Mouse (Mus musculus): ENCODE measurements around the gene Fam196b.

Fam196b gene

GRCm38 (mm10) chr11:34406309-34406708 lies 91.7 kb downstream of the Fam196b start:
- DNase-seq (ENCODE audit: low read depth, low spot score): no peak

- DNase-seq (ENCODE audit: low read depth, low spot score): no peak
Measured at GRCm38 (mm10) chr11:34406850-34407249, 92.2 kb downstream of the Fam196b start.

DNA sequence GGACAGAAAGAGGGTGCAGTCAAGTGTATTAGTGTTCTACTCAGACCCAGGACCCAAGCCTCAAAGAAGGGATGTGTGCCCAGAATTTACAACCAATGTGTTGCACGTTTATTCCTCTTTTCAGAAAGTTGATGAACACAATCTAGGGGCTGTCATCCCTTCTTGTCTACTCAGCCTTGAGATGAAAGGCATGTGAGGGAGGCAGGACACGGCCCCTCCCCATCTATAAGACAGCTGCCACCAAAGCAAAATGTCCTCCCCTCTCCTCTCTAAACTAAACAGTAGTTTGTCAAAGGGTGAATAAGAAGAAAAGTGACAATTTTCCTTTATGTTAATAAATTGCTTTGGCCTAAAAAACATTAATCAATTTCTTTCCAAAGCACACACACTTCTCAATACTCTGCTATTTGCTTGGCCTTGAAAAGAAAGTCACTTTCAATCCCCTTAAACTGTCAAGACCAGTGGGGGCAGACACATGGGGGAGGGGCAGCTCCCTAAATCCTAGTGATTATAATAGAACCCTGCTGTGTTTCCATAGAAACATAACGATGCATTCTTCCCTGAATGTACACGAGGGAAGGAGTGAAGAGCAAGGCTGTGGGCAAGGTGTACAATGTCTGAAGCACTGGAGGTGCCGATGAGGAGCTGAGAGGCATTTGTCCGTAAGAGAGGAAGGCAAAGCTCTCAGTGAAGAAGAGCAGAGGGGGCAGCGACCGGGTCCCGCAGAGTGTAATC lies 101.4 kb downstream of the Fam196b start:
- peak; percentile 57 for DNase-seq (ENCODE audit: low read depth, low spot score)

DNA sequence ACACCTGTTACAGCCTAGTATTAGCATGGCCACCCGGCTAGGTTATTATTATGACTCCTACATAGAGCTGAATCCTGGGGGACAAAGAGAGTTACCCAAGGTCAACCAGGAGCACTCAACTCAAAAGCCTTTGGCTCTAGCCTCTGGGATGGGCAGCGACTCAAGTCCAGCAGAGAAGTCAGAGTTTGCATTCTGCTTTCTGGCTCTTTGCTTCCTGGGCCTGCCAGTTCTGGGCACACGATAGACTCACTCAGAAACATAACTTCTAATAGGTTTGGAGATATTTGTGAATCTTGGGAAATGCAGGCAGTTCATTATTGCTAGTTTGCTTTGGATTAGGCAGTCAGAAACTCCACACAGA lies 102.0 kb downstream of the Fam196b start:
- DNase-seq (ENCODE audit: low read depth, low spot score): no peak

DNA sequence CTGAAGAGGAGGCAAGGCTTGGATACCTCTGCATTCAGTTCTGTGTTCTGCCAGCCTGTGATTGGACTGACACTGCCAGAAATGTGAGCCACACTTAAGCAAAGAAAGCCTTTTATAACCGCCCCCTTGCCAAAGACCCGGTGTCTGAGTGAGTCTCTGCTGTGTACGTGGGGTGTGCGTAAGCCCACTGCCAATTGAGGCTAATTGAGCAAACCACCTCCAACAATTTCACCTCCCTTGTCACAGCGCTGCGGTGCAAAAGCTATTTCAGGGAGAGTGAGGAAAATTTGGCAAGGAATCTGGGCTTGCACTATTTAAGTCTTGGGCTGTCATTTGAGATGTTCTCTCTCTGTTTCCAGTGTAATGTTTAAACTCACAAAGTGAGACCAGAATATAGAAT lies 106.4 kb downstream of the Fam196b start:
- no peak for DNase-seq (ENCODE audit: low read depth, low spot score)

GRCm38 (mm10) chr11:34424546-34424945 lies 109.9 kb downstream of the Fam196b start:
- DNase-seq (ENCODE audit: low read depth, low spot score): no peak

GRCm38 (mm10) chr11:34427212-34427611 lies 112.6 kb downstream of the Fam196b start:
- DNase-seq (ENCODE audit: low read depth, low spot score): no peak

- DNase-seq (ENCODE audit: low read depth, low spot score): no peak
Measured at GRCm38 (mm10) chr11:34430940-34431339, 116.3 kb downstream of the Fam196b start.

GRCm38 (mm10) chr11:34431371-34431770 lies 116.7 kb downstream of the Fam196b start:
- DNase-seq (ENCODE audit: low read depth, low spot score): no peak

DNA sequence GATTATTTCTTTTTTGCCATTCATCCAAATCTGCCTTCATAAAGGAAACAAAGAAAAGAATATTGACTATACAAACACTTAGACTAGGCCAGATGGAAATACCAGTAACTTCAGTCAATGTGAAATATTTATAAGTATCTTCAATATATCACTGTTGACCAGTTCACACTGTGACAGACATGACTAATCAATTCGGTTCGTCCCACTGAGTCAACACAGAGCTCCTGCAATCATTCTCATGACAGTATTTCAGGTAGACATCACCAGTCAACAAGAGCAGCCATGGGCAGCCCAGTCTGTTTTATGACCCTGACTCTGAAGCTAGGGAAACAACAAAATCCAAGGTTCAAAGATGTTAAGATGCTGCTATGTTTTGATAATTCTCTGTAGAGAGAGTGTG lies 117.4 kb downstream of the Fam196b start:
- no peak for DNase-seq (ENCODE audit: low read depth, low spot score)

DNA sequence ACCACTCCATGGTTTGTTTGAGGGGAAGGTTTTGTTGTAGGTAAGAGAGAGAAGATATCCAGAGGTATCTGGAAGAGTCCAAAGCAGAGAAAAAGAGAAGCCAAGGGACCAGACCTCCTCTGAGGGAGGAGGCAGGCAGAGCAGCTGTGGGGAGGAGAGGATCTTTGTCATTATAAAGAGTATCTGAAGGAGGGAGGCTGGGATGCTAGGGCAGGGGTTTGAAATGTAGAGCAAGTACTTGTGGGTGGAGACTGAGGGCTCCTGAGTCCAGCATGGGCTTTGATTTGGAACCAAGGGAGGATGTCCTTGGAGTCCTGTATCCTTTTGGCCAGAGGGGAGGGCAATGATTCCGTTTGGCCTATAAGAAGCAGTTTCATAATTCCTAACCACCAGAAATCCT lies 122.8 kb downstream of the Fam196b start:
- no peak for DNase-seq (ENCODE audit: low read depth, low spot score)

GRCm38 (mm10) chr11:34438429-34438828 lies 123.8 kb downstream of the Fam196b start:
- DNase-seq (ENCODE audit: low read depth, low spot score): no peak

GRCm38 (mm10) chr11:34447891-34448290 lies 133.3 kb downstream of the Fam196b start:
- peak; percentile 85 for DNase-seq (ENCODE audit: low read depth, low spot score)

DNA sequence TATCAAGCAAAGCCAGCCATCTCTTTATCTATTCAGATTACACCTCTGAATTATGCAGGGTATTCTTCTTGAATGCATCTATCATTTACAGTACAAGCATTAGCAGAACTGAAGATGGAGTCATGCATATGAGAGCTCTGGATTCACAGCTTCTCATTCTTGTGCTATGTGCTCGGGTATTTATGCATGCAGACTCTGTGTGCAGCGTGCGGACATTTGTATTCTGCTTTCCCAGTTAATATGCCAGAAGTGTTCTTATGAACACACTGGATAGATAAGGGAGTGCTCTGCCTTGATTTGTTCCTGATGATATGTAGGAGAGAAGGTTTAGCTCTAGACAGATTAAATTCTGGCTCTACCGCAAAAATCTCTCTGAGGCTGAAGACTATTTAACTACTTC lies 135.3 kb downstream of the Fam196b start:
- no peak for DNase-seq (ENCODE audit: low read depth, low spot score)

DNA sequence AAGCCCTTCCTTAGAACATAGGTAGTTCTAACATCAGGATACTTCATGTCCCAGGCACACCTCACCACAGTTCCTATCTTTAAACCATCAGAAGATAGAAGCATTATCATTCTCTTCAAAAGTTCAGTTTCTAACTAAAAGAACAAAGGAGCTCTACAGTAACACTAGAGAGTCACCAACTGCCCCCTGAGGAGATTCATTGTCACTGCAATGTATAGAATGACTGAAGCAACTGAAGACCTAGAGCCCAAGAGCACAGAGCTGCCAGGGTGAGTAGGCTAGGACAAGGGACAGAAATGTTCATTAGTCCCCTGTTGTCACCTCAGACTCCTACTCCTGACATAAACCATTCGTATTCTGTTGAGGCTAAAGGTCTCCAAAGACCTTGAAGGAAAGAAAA lies 152.4 kb downstream of the Fam196b start:
- DNase-seq (ENCODE audit: low read depth, low spot score): no peak

DNA sequence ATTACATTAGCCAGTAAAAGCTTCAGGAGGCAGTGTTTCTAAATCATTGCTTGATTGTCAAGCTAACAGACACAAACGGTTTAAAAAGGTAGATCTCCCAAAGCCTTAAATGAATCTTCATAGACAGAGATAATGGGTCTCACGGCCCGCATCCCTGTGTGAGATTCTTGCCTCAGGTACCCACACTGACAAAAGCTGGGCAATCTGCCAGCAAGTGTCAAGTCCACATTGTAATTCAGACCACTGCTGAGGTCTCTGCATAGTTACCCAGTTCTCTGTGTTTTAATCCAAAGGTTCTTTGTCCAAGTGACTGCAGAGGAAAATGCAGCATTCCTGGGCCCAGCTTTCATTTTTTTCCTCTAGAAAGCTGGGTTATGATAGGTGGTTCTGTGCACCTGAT lies 153.9 kb downstream of the Fam196b start:
- no peak for DNase-seq (ENCODE audit: low read depth, low spot score)

DNA sequence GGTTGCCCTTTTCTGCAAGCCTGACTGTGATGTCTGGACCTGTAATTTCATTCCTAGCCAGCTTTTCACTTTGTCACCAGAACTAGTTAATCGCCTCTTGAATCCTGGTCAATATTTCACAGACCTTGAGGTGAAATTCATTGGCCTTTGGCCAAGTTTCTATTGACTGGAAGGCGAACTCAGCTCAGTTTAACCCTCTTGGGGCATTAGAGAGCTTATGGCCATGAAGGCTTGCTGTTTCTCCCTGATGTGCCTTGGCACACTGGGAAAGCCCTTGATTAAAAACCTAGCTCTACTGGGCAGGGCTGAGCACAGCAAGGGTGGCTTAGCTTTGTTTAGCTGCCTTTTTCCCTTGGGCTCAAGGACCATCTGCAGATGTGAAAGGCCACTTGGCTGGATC lies 155.2 kb downstream of the Fam196b start:
- DNase-seq (ENCODE audit: low read depth, low spot score): no peak

Measured in forelimb bud, embryonic 11.5 days (tissue).